Mouse (Mus musculus): ENCODE measurements at regions not wholly inside any gene's neighbourhood (a gene's known extent, or its start where the extent isn't known, plus 50 kb on each side); places are given as distances from the start of the nearest gene placed in this dataset.
"Not testable (repeated sequence)": the region's sequence is repeated elsewhere in the genome, so short reads cannot be mapped to it uniquely, and the experiment has no call there.

- DNase-seq (ENCODE audit: low spot score): no peak
These were observed 161.1 kb upstream of the Oprm1 start for GRCm38 (mm10) chr10:6597256-6597655.

DNA sequence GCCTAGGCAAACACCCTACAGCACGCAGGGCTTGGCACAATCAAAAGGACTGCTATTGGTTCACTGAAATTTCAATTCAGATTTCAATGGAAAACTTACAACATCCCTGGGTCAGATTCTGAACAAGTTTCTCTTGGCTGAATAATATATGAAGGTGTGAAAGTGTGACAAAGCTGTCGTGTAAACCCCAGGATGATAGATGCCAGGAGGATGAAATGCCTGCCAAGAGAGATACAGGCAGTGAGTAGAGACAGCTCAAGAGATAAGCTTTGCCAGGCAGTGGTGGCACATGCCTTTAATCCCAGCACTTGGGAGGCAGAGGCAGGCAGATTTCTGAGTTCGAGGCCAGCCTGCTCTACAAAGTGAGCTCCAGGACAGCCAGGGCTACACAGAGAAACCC is 159.7 kb upstream of the Oprm1 start:
- not testable (repeated sequence) for DNase-seq (ENCODE audit: low spot score)

GRCm38 (mm10) chr10:6647576-6647975 is 110.7 kb upstream of the Oprm1 start:
- no peak for DNase-seq (ENCODE audit: low spot score)

GRCm38 (mm10) chr10:6685308-6686080 is 72.8 kb upstream of the Oprm1 start:
- DNase-seq (ENCODE audit: low spot score): no peak

DNA sequence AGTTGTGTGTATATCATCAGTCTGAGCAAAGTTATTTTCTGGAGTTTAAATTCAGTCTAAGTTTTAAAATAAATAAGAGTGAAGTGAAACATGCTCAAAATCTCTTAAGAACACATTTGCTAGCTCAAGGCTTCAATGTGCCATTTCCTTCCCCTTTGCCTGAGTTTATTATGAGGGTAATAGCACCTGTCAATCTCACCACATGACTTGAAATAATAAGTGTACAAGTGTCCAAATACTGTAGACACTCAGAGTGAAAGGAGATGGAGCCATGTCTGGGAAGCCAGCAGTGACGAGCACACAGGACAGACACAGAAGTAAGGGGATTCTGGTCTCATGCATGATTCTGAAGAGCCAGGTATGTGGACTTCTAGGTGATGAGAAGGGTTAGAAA is 72.2 kb upstream of the Oprm1 start:
- no peak for DNase-seq (ENCODE audit: low spot score)

Measured in urinary bladder, postnatal 14 days (tissue).